Mouse (Mus musculus) left cerebral cortex, postnatal 14 days (tissue): ENCODE results near the gene Adcy10. TPM values are rescaled to one million over a fixed set of nuclear protein-coding genes. Genes with fewer than 3 reads are reported as not detected.

ENCODE experiments used
- DNase-seq, 2 experiments: peaks; one replicate each; pipeline ENCODE4 v3.0.0; 2021 to 2022; ENCODE audit warnings: low spot score in 2 of 2, mixed read lengths in 1 of 2
- intact Hi-C: fragments of 180-260 bp; cut with DNase I; formaldehyde crosslinking; loops from one replicate; pipeline ENCODE4 v1.15.1; 2025
- total RNA-seq, 2 experiments: library from RNA; stranded (reverse); gene quantifications; 2 replicates each; pipeline ENCODE4 v1.2.3; 2021

The Adcy10 gene
- total RNA-seq, 2 experiments from 2014 or later = 0.53 to 1.3 TPM

- intact Hi-C loops = no loop called here
- DNase-seq = no peak
Measured at GRCm38 (mm10) chr1:165625058-165625457, 140.1 kb downstream of the Adcy10 start.

- intact Hi-C loops = no loop called here
Measured at GRCm38 (mm10) chr1:165625896-165626295, 140.9 kb downstream of the Adcy10 start.

More at GRCm38 (mm10) chr1:165625896-165626295, 140.9 kb downstream of the Adcy10 start:
- DNase-seq = no peak

Other genes starting within 250 kb of the Adcy10 start
- 10 to 100 TPM; 65.1 to 67.6 TPM for gene Tiprl, start 248.2 kb upstream of the Adcy10 start, total RNA-seq
- 10 to 100 TPM in 1 of 2 experiments, 1 to 10 TPM in 1; 6.4 to 10.2 TPM for gene Gpr161, start 189.4 kb upstream of the Adcy10 start, total RNA-seq
- 10 to 100 TPM; 95.2 to 98.5 TPM for gene Dcaf6, start 24.7 kb upstream of the Adcy10 start, total RNA-seq
- 100 to 1,000 TPM; 148 to 156 TPM for gene Mpc2, start 24.5 kb upstream of the Adcy10 start, total RNA-seq
- gene Mpzl1, start 149.4 kb downstream of the Adcy10 start, total RNA-seq = 10 to 100 TPM; 52.5 to 61.7 TPM
- gene Rcsd1, start 224.6 kb downstream of the Adcy10 start, total RNA-seq = 1 to 10 TPM; 6.4 to 8.5 TPM